Mouse (Mus musculus) bone marrow macrophage, adult 2 months (primary cell): ENCODE measurements around the gene Guk1.

Experiments used
- CTCF ChIP-seq: IDR thresholded peaks from 2 replicates; pipeline ENCODE4 v1.5.1; 2012; ENCODE audit warnings: low read depth, mild to moderate bottlenecking, low read length, moderate library complexity
- POLR2A ChIP-seq: IDR thresholded peaks from 2 replicates; pipeline ENCODE4 v1.6.1; 2012; ENCODE audit warnings: mild to moderate bottlenecking, low read depth, low read length, borderline replicate concordance

- TF ChIP-seq CTCF (no peak), POLR2A (no peak)
Measured at GRCm38 (mm10) chr11:59182864-59183331, 9.1 kb downstream of the Guk1 start, which contains the start of gene Gjc2.
